In genomic region chr19:43523551-43523950, GRCm38 (mm10) we compare ENCODE assay signal across 8 mouse cellular contexts. TPM values are rescaled to one million over a fixed set of nuclear protein-coding genes. Genes with fewer than 3 reads are reported as not detected.
DNase-seq lines count a peak whose midpoint lies in the region; ATAC-seq and TF ChIP-seq lines count a peak whose summit lies in the region.

No protein-coding gene starts in this region.

- TF ChIP-seq CTCF in liver, postnatal 0 days (IDR thresholded peaks at IDR 0.05; ENCODE audit: low read depth): no peak

- WGBS in forebrain, embryonic 12.5 days: 9% methylated on average over 12 of the region's 12 CpGs
- WGBS in intestine, embryonic 15.5 days: 4% methylated on average over 12 of the region's 12 CpGs
- 5% methylated on average over 12 of the region's 12 CpGs for WGBS in liver, postnatal 0 days (ENCODE audit: insufficient replicate concordance)
- 8% methylated on average over 12 of the region's 12 CpGs for WGBS in neural tube, embryonic 15.5 days

- no peaks in the 10 kb centered on the region for H3K36me3 ChIP-seq in forebrain, embryonic 12.5 days (replicated peaks)
- no peaks in the 10 kb centered on the region for H3K36me3 ChIP-seq in intestine, embryonic 15.5 days
- peaks cover 3% of the 10 kb centered on the region; the same call in 1 of the 2 replicates for H3K36me3 ChIP-seq in liver, postnatal 0 days (replicated peaks; ENCODE audit: insufficient read depth, low read length)
- H3K36me3 ChIP-seq in neural tube, embryonic 15.5 days: no peaks in the 10 kb centered on the region

- peaks cover 43% of the 10 kb centered on the region for H3K4me1 ChIP-seq in forebrain, embryonic 12.5 days
- H3K4me1 ChIP-seq in intestine, embryonic 15.5 days (replicated peaks): peaks cover 21% of the 10 kb centered on the region
- peaks cover 24% of the 10 kb centered on the region for H3K4me1 ChIP-seq in liver, postnatal 0 days (ENCODE audit: insufficient read depth)
- H3K4me1 ChIP-seq in neural tube, embryonic 15.5 days: peaks cover 47% of the 10 kb centered on the region

- H3K27ac ChIP-seq in forebrain, embryonic 12.5 days: no peak overlapping the region
- no peak overlapping the region for H3K27ac ChIP-seq in intestine, embryonic 15.5 days
- H3K27ac ChIP-seq in liver, postnatal 0 days (ENCODE audit: low read depth): peak overlapping the region; percentile 90
- H3K27ac ChIP-seq in neural tube, embryonic 15.5 days (replicated peaks): peak overlapping the region; percentile 89; the same call in 1 of the 2 replicates

- H3K4me3 ChIP-seq in forebrain, embryonic 12.5 days (replicated peaks): peak overlapping the region; percentile 72
- H3K4me3 ChIP-seq in intestine, embryonic 15.5 days (replicated peaks): peak overlapping the region; percentile 67
- H3K4me3 ChIP-seq in liver, postnatal 0 days (ENCODE audit: low read depth, low read length): peak overlapping the region; percentile 70
- peak overlapping the region; percentile 82 for H3K4me3 ChIP-seq in neural tube, embryonic 15.5 days (replicated peaks)

- peak overlapping the region; percentile 70 for H3K9ac ChIP-seq in forebrain, embryonic 12.5 days
- peak overlapping the region; percentile 53; the same call in 1 of the 2 replicates for H3K9ac ChIP-seq in intestine, embryonic 15.5 days
- H3K9ac ChIP-seq in liver, postnatal 0 days (replicated peaks): peak overlapping the region; percentile 80
- H3K9ac ChIP-seq in neural tube, embryonic 15.5 days (replicated peaks): peak overlapping the region; percentile 68

- intact Hi-C loops in heart, postnatal 14 days (cut with DNase I): no loop called here

- DNase-seq in heart, adult 11 months: peak; percentile 94
- DNase-seq in heart, postnatal 14 days: no peak
- peak; percentile 29 to 48 for DNase-seq in adrenal gland, postnatal 36 days
- no peak for DNase-seq in liver, postnatal 0 days
- no peak for DNase-seq in testis, postnatal 14 days (ENCODE audit: low spot score)

- ATAC-seq in forebrain, embryonic 12.5 days (ENCODE audit: low FRiP score): no peak
- ATAC-seq in intestine, embryonic 15.5 days: no peak
- ATAC-seq in liver, postnatal 0 days: no peak
- ATAC-seq in neural tube, embryonic 15.5 days (ENCODE audit: low FRiP score): no peak

- H3K4me2 ChIP-seq in forebrain, embryonic 12.5 days: peak overlapping the region; percentile 69
- peak overlapping the region; percentile 82 for H3K4me2 ChIP-seq in intestine, embryonic 15.5 days (replicated peaks)
- peak overlapping the region; percentile 77 for H3K4me2 ChIP-seq in liver, postnatal 0 days (ENCODE audit: low read depth, low read length)
- H3K4me2 ChIP-seq in neural tube, embryonic 15.5 days: peak overlapping the region; percentile 82

- no peak for TF ChIP-seq EP300 in liver, postnatal 0 days (IDR thresholded peaks at IDR 0.05; ENCODE audit: low read depth)

- H3K9me3 ChIP-seq in forebrain, embryonic 12.5 days: no peaks in the 10 kb centered on the region
- H3K9me3 ChIP-seq in intestine, embryonic 15.5 days: no peaks in the 10 kb centered on the region
- H3K9me3 ChIP-seq in liver, postnatal 0 days (ENCODE audit: low read length): no peaks in the 10 kb centered on the region
- no peaks in the 10 kb centered on the region for H3K9me3 ChIP-seq in neural tube, embryonic 15.5 days (replicated peaks)

- H3K27me3 ChIP-seq in forebrain, embryonic 12.5 days: peaks cover 25% of the 10 kb centered on the region
- no peaks in the 10 kb centered on the region for H3K27me3 ChIP-seq in intestine, embryonic 15.5 days (replicated peaks)
- H3K27me3 ChIP-seq in liver, postnatal 0 days (ENCODE audit: insufficient read depth, low read length): no peaks in the 10 kb centered on the region
- H3K27me3 ChIP-seq in neural tube, embryonic 15.5 days (replicated peaks): no peaks in the 10 kb centered on the region

RNA-seq across cellular contexts. Expression of gene Got1, which starts 0.9 kb away (rescaled TPM):
- 100 to 1,000 TPM; 687 to 721 TPM for total RNA-seq in heart, postnatal 14 days (2021)
- 100 to 1,000 TPM; 279 to 345 TPM for total RNA-seq in adrenal gland, postnatal 36 days (2021)
- 57.6 and 58.8 TPM in 2 replicates for polyA plus RNA-seq in forebrain, embryonic 12.5 days (2016; fragmentation: Nextera tagmentation; extraction: Ambion mirVana)
- 58.7 and 60.7 TPM in 2 replicates for polyA plus RNA-seq in intestine, embryonic 15.5 days (2015; fragmentation: Nextera tagmentation; extraction: Ambion mirVana)
- polyA plus RNA-seq in liver, postnatal 0 days (2015; fragmentation: Nextera tagmentation; extraction: Ambion mirVana): 127 and 137 TPM in 2 replicates
- polyA plus RNA-seq in neural tube, embryonic 15.5 days (2015; fragmentation: Nextera tagmentation; extraction: Ambion mirVana): 118 and 127 TPM in 2 replicates

Comparison
In these comparisons a context has a peak if more than half of its experiments do, and no peak if none do; other contexts are left out.
1. DNase-seq: peak in heart, adult 11 months (single experiment) and adrenal gland, postnatal 36 days (2 of 2); none in heart, postnatal 14 days (0 of 2), liver, postnatal 0 days (single experiment) and testis, postnatal 14 days (single experiment).
2. H3K27ac ChIP-seq: peak in liver, postnatal 0 days (single experiment) and neural tube, embryonic 15.5 days (single experiment); none in forebrain, embryonic 12.5 days (single experiment) and intestine, embryonic 15.5 days (single experiment).
3. Peak in every context shown above with its lines, with median percentiles within 50 percentile points of each other: H3K4me2 ChIP-seq, H3K4me3 ChIP-seq and H3K9ac ChIP-seq.